Mouse (Mus musculus) hindbrain, postnatal 0 days (tissue): Measurements from ENCODE around the gene Barx2. TPM values are rescaled to one million over a fixed set of nuclear protein-coding genes. Genes with fewer than 3 reads are reported as not detected.

ENCODE experiments used
- ATAC-seq: fragments of 200-750 bp; cut with Nextera tagmentation; 2 replicates; pipeline ENCODE4 v1.8.0; 2017; ENCODE audit warnings: mild to moderate bottlenecking, moderate TSS enrichment, moderate library complexity
- DNase-seq: peaks from one replicate; pipeline ENCODE4 v3.0.0-alpha.2; 2015; ENCODE audit warnings: low spot score
- H3K27ac ChIP-seq: fragments of 300-500 bp; sonication (generic); 2 replicates; pipeline ENCODE4 v1.5.1; 2014; ENCODE audit warnings: mild to moderate bottlenecking
- H3K27me3 ChIP-seq: fragments of 300-500 bp; sonication (generic); 2 replicates; pipeline ENCODE4 v1.6.1; 2014; ENCODE audit warnings: low read length, mixed read lengths; ENCODE audit not compliant: insufficient read depth
- H3K36me3 ChIP-seq: fragments of 300-500 bp; sonication (generic); 2 replicates; pipeline ENCODE4 v1.6.1; 2014; ENCODE audit warnings: low read length, mixed read lengths; ENCODE audit not compliant: insufficient read depth
- H3K4me1 ChIP-seq: fragments of 300-500 bp; sonication (generic); 2 replicates; pipeline ENCODE4 v1.6.1; 2014; ENCODE audit warnings: antibody characterized with exemption, low read length, mixed read lengths; ENCODE audit not compliant: insufficient read depth
- H3K4me2 ChIP-seq: fragments of 300-500 bp; sonication (generic); 2 replicates; pipeline ENCODE4 v1.6.1; 2014; ENCODE audit warnings: low read depth, mild to moderate bottlenecking, low read length, moderate library complexity, mixed read lengths
- H3K4me3 ChIP-seq: fragments of 300-500 bp; sonication (generic); 2 replicates; pipeline ENCODE4 v1.5.1; 2014; ENCODE audit warnings: low read length
- H3K9ac ChIP-seq: fragments of 300-500 bp; sonication (generic); replicated peaks from 2 replicates; pipeline ENCODE4 v1.6.1; 2014; ENCODE audit warnings: mild to moderate bottlenecking, low read length, moderate library complexity, mixed read lengths
- H3K9me3 ChIP-seq: fragments of 300-500 bp; sonication (generic); 2 replicates; pipeline ENCODE4 v1.6.1; 2016; ENCODE audit warnings: low read length, mixed read lengths
- CTCF ChIP-seq: IDR thresholded peaks from 2 replicates; pipeline ENCODE4 v1.5.1; 2016; ENCODE audit warnings: antibody characterized with exemption, control low read depth, low read depth
- WGBS: fragments of 180-500 bp; shearing (Covaris S2); extraction: QIAGEN DNeasy Blood & Tissue Kit; methylation state at CpG from one replicate; pipeline ENCODE4 v1.1.7; 2014; 5-methylcytosine and 5-hydroxymethylcytosine counted together
- polyA plus RNA-seq: library from polyadenylated mRNA; unstranded; fragments of >200 nt; fragmentation: Nextera tagmentation; extraction: Ambion mirVana; gene quantifications from 2 replicates; pipeline ENCODE4 v1.2.1, GENCODE M21; 2015
- total RNA-seq: library from RNA; depleted of rRNA; stranded (reverse); fragments of >200 nt; gene quantifications from 2 replicates; pipeline ENCODE4 v1.2.3, GENCODE M21; 2014; rRNA removed

Gene Barx2
- 1.0 and 2.9 TPM in 2 replicates for total RNA-seq
- polyA plus RNA-seq = 0.49 TPM in 2 replicates

DNA sequence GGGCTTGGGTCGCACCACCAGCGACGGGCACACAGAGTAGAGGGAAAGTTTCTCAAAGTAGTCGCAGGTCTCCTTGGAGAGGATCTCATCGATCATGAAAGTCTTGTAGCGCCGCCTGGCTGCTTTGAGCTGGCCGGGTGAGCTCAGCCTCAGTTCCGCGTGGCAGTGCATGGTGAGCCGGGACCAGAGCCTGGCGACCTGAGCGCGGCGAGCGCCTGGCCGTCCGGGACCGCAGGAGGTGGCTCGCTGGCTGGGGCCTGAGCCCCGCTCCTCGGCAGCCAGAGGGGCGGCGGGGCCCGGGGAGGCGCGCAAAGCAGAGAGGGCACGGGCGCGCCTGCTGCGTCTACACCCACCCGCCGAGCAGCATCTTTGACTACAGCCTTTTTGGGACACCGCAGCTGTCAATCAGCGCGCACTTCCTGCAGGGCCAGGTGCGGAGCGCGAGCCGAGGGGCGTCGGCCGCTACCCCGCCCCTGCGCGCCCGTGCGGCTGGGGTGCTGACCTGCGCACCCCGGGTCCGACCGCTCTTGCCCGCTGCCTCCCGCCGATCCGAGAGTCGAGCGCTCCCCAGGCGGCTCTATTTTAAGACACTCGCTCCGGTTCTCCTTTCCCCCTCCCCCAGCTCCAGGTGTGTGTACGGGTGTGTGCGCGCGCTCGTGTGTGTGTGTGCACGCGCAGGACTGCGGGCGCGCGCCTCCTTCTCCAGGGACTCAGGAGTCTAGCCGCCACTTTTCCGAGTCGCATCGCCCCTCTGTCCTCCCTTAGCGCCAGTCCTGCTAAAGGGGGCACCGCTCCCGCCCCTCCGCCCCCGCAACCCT is at the start of gene Barx2:
Gene Barx2 (minus strand): TSS at position 542 of the 818 bp plus-strand sequence.
- Histone ChIP-seq H3K4me1 (peaks cover 4% of the 10 kb centered on the region; the same call in 1 of the 2 replicates), H3K27ac (no peak within 1 kb of the TSS), H3K9ac (peak within 1 kb of the TSS; percentile 28), H3K27me3 (peaks cover 67% of the 10 kb centered on the region), H3K9me3 (no peaks in the 10 kb centered on the region), H3K4me2 (peak within 1 kb of the TSS; percentile 88), H3K36me3 (no peaks in the 10 kb centered on the region), H3K4me3 (peak within 1 kb of the TSS; percentile 52)
- under 1% methylated on average over 67 of the region's 81 CpGs for WGBS
- peak; percentile 84 for DNase-seq
- ATAC-seq = peak; percentile 81
- TF ChIP-seq CTCF = peak; percentile 70

- H3K9ac ChIP-seq = no peak overlapping the region
- no peak overlapping the region for H3K27ac ChIP-seq
- TF ChIP-seq CTCF = no peak
- no peak overlapping the region for H3K4me3 ChIP-seq
- ATAC-seq = peak; percentile 80
- H3K9me3 ChIP-seq = no peaks in the 10 kb centered on the region
- peak; percentile 46 for DNase-seq
- H3K36me3 ChIP-seq = no peaks in the 10 kb centered on the region
- WGBS = 30% methylated on average over 1 of the region's 1 CpGs
- no peaks in the 10 kb centered on the region for H3K4me1 ChIP-seq
- H3K27me3 ChIP-seq = no peaks in the 10 kb centered on the region
- no peak overlapping the region for H3K4me2 ChIP-seq
Measured at GRCm38 (mm10) chr9:31962265-31962664, 49.0 kb upstream of the Barx2 start.

- H3K4me3 ChIP-seq = no peak overlapping the region
- ATAC-seq (no peak), DNase-seq (no peak)
- H3K4me1 ChIP-seq = no peaks in the 10 kb centered on the region
- no peaks in the 10 kb centered on the region for H3K36me3 ChIP-seq
- WGBS = 73% methylated on average over 2 of the region's 2 CpGs
- TF ChIP-seq CTCF = no peak
- no peaks in the 10 kb centered on the region for H3K9me3 ChIP-seq
- no peak overlapping the region for H3K27ac ChIP-seq
- no peak overlapping the region for H3K4me2 ChIP-seq
- H3K27me3 ChIP-seq = no peaks in the 10 kb centered on the region
- H3K9ac ChIP-seq = no peak overlapping the region
Measured at GRCm38 (mm10) chr9:31960488-31960887, 47.2 kb upstream of the Barx2 start.

GRCm38 (mm10) chr9:31958120-31958519 is 44.9 kb upstream of the Barx2 start:
- H3K27me3 ChIP-seq = no peaks in the 10 kb centered on the region
- no peaks in the 10 kb centered on the region for H3K9me3 ChIP-seq
- ATAC-seq (no peak), DNase-seq (no peak)
- H3K4me3 ChIP-seq = no peak overlapping the region
- H3K4me2 ChIP-seq = no peak overlapping the region
- H3K27ac ChIP-seq = no peak overlapping the region
- H3K36me3 ChIP-seq = no peaks in the 10 kb centered on the region
- H3K9ac ChIP-seq = no peak overlapping the region
- TF ChIP-seq CTCF = no peak
- no peaks in the 10 kb centered on the region for H3K4me1 ChIP-seq

GRCm38 (mm10) chr9:31950506-31950905 is 37.2 kb upstream of the Barx2 start:
- H3K36me3 ChIP-seq = no peaks in the 10 kb centered on the region
- H3K4me3 ChIP-seq = no peak overlapping the region
- H3K9me3 ChIP-seq = no peaks in the 10 kb centered on the region
- no peak for TF ChIP-seq CTCF
- no peak overlapping the region for H3K9ac ChIP-seq
- no peaks in the 10 kb centered on the region for H3K27me3 ChIP-seq
- no peaks in the 10 kb centered on the region for H3K4me1 ChIP-seq
- DNase-seq = no peak
- 89% methylated on average over 5 of the region's 5 CpGs for WGBS
- H3K27ac ChIP-seq = no peak overlapping the region
- no peak for ATAC-seq
- no peak overlapping the region for H3K4me2 ChIP-seq

DNA sequence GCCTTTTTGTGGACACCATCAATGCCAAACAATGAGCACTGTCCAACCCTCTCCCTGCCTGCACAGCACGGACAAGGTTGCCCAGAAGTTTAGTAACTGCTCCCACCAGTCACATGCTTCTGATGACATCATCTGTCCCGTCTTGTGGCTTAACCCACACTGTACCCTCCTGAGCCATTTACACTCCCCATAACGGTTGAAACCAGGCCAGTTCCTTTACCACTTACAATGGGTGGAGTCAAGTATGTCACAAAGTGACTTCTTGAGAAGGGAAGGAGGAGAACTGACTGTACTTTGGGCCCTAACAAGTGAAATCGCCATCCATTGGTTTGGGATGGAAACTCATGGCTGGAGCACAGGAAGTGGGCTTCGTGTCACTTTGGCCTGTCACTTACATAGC is 35.8 kb upstream of the Barx2 start:
- Histone ChIP-seq H3K9me3 (no peaks in the 10 kb centered on the region), H3K36me3 (no peaks in the 10 kb centered on the region), H3K27ac (no peak overlapping the region), H3K4me3 (no peak overlapping the region), H3K9ac (no peak overlapping the region), H3K4me2 (no peak overlapping the region), H3K4me1 (no peaks in the 10 kb centered on the region), H3K27me3 (no peaks in the 10 kb centered on the region)
- no peak for ATAC-seq
- TF ChIP-seq CTCF = no peak
- no peak for DNase-seq
- 89% methylated on average over 5 of the region's 5 CpGs for WGBS

- Histone ChIP-seq H3K4me3 (no peak overlapping the region), H3K4me2 (no peak overlapping the region), H3K9me3 (no peaks in the 10 kb centered on the region), H3K9ac (no peak overlapping the region), H3K27me3 (no peaks in the 10 kb centered on the region), H3K36me3 (no peaks in the 10 kb centered on the region), H3K4me1 (no peaks in the 10 kb centered on the region), H3K27ac (no peak overlapping the region)
- WGBS = 66% methylated on average over 10 of the region's 10 CpGs
- peak; percentile 18 for DNase-seq
- TF ChIP-seq CTCF = no peak
- no peak for ATAC-seq
Measured at GRCm38 (mm10) chr9:31947051-31947450, 33.8 kb upstream of the Barx2 start.
